Mouse (Mus musculus): Measurements from ENCODE around the gene Nipbl.
"Not testable (repeated sequence)": the region's sequence is repeated elsewhere in the genome, so short reads cannot be mapped to it uniquely, and the experiment has no call there.

Nipbl gene

GRCm38 (mm10) chr15:8294150-8294549 is 150.1 kb downstream of the Nipbl start:
- no peak for DNase-seq (ENCODE audit: low spot score in 2 of 2)

GRCm38 (mm10) chr15:8291251-8291650 is 153.0 kb downstream of the Nipbl start:
- no peak for DNase-seq (ENCODE audit: low spot score in 2 of 2)

- no peak for DNase-seq (ENCODE audit: low spot score in 2 of 2)
These were observed 162.1 kb downstream of the Nipbl start for GRCm38 (mm10) chr15:8282155-8282554.

GRCm38 (mm10) chr15:8281701-8282100 is 162.6 kb downstream of the Nipbl start:
- no peak for DNase-seq (ENCODE audit: low spot score in 2 of 2)

- DNase-seq (ENCODE audit: low spot score in 2 of 2), result peak; percentile 55 to 75
These were observed 164.2 kb downstream of the Nipbl start for GRCm38 (mm10) chr15:8279929-8280610.

GRCm38 (mm10) chr15:8279320-8279779 is 164.9 kb downstream of the Nipbl start:
- peak in 1 of 2 experiments; percentile 25 for DNase-seq (ENCODE audit: low spot score in 2 of 2)

GRCm38 (mm10) chr15:8277916-8278315 is 166.3 kb downstream of the Nipbl start:
- not testable (repeated sequence) for DNase-seq (ENCODE audit: low spot score in 2 of 2)

- no peak for DNase-seq (ENCODE audit: low spot score in 2 of 2)
These were observed 172.3 kb downstream of the Nipbl start for GRCm38 (mm10) chr15:8271952-8272351.

- DNase-seq (ENCODE audit: low spot score in 2 of 2), result no peak
These were observed 176.0 kb downstream of the Nipbl start for GRCm38 (mm10) chr15:8268231-8268630.

- no peak for DNase-seq (ENCODE audit: low spot score in 2 of 2)
These were observed 177.1 kb downstream of the Nipbl start for GRCm38 (mm10) chr15:8267211-8267610.

- no peak for DNase-seq (ENCODE audit: low spot score in 2 of 2)
These were observed 178.3 kb downstream of the Nipbl start for GRCm38 (mm10) chr15:8265946-8266345.
